Mouse (Mus musculus): ENCODE measurements around the gene Fam13a. TPM values are rescaled to one million over a fixed set of nuclear protein-coding genes. Genes with fewer than 3 reads are reported as not detected.

Fam13a gene
- polyA plus RNA-seq, 1 experiment from 2014 or later, result 5.7 TPM

DNA sequence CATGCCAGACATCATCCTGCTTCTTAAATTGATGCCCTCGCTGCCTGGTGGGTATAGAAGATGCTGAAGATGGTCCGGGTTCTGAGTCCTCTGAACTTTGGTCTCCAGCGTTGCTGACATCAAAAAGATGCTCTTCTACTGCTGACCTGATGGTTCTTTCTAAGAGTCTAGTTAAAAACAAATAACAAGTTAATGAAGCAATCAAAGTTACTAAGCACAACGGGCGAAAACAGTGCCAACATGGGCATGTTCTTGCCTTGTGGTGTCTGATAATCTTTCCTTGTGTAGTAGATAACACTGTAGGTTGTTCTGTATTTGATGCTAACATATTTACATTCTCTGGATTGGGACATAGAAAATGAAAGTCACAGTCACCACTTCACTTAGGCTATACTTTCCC, 37.2 kb downstream of the Fam13a start:
- WGBS, result 89% methylated on average over 5 of the region's 5 CpGs

DNA sequence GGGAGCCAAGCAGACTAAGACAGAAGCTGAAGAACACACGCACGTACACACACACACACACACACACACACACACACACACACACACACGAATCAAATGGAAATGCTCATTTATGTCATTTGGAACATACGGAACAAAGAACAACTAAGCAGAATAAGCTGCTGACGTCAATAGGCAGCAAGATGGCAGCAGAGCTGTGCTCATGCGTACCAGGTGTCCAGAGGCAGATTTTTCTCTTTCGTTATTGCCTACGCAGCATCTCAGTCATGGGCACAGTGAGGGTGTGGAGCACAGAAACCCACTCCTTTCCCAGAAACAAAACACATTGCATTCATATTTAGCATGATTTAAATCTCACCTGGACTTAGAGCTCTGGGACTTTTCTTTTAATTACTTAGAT, 39.2 kb downstream of the Fam13a start:
- H3K27me3 ChIP-seq (ENCODE audit: insufficient read depth, poor library complexity, severe bottlenecking), result no peaks in the 10 kb centered on the region
- H3K36me3 ChIP-seq, result no peaks in the 10 kb centered on the region
- H3K27ac ChIP-seq, result no peak overlapping the region
- no peaks in the 10 kb centered on the region for H3K9me3 ChIP-seq
- DNase-seq (ENCODE audit: low spot score), result no peak
- H3K4me3 ChIP-seq, result no peak overlapping the region
- WGBS, result 83% methylated on average over 8 of the region's 8 CpGs
- peaks cover 3% of the 10 kb centered on the region; the same call in 1 of the 2 replicates for H3K4me1 ChIP-seq

More for the DNA sequence above, 37.2 kb downstream of the Fam13a start:
- Histone ChIP-seq H3K4me3 (no peak overlapping the region), H3K27me3 (ENCODE audit: insufficient read depth, poor library complexity, severe bottlenecking) (no peaks in the 10 kb centered on the region), H3K9me3 (no peaks in the 10 kb centered on the region), H3K36me3 (no peaks in the 10 kb centered on the region), H3K27ac (no peak overlapping the region), H3K4me1 (no peaks in the 10 kb centered on the region)
- no peak for DNase-seq (ENCODE audit: low spot score)

DNA sequence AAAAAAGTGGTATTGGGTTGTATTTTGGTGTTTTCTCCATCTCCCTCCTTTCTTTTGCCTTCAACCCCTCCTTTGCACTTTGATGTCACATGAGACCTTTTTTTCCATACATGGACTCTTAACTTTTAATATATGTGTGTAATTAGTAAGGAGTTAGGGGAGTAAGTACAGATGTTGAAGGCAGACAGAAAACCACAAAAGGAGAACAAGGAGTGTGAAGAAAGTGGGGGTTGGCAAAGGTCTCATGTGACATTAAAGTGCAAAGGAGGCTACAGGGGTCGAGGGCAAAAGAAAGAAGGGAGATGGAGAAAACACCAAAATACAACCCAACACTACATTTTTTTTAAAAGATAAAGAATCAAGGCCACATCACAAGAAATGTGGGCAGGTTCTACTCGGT, 49.1 kb downstream of the Fam13a start:
- H3K4me3 ChIP-seq, result no peak overlapping the region
- no peak overlapping the region for H3K27ac ChIP-seq
- H3K36me3 ChIP-seq, result no peaks in the 10 kb centered on the region
- no peaks in the 10 kb centered on the region for H3K9me3 ChIP-seq
- H3K27me3 ChIP-seq (ENCODE audit: insufficient read depth, poor library complexity, severe bottlenecking), result no peaks in the 10 kb centered on the region
- peaks cover 2% of the 10 kb centered on the region; the same call in 1 of the 2 replicates for H3K4me1 ChIP-seq
- DNase-seq (ENCODE audit: low spot score), result no peak
- 73% methylated on average over 2 of the region's 2 CpGs for WGBS

DNA sequence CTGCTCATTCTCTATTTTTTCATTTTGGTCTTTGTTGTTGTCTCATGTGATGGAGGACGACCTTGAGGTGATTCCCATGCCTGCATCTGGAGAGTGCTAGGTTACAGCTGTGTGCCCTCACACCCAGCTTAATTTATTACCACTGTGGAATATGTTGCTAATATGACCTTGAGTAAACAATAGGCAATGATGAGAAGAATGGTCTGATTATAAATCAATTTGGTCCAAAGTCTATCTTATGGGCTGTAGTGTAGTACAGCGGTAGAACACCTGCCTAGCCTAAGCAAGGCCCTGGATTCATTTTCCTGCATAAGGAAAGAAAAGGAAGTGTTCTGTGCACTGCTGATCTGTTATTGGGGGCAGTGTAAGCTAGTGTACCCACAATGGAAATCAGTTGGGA, 49.9 kb downstream of the Fam13a start:
- H3K27me3 ChIP-seq (ENCODE audit: insufficient read depth, poor library complexity, severe bottlenecking), result no peaks in the 10 kb centered on the region
- no peaks in the 10 kb centered on the region for H3K36me3 ChIP-seq
- no peak for DNase-seq (ENCODE audit: low spot score)
- H3K4me1 ChIP-seq, result no peaks in the 10 kb centered on the region
- WGBS, result 83% methylated on average over 2 of the region's 2 CpGs
- H3K9me3 ChIP-seq, result no peaks in the 10 kb centered on the region
- H3K4me3 ChIP-seq, result no peak overlapping the region
- H3K27ac ChIP-seq, result no peak overlapping the region

DNA sequence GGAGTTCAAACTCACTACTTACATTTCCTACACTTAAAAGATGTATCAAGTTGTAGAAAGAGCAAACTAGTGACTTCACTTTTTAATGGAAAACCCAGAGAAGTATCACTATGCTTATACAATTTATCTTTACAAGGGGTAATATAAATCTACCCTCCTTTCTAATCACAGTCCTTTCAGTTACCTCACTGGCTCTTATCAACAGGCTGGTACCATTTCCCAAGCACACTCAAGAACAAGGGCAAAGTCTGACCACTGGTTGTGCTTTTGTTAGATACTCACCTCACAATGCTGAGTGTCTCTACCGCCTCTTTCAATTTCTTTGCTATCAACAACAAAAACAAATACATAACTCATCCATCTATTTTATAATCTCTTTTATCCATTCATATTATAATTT, 51.5 kb downstream of the Fam13a start:
- Histone ChIP-seq H3K4me3 (no peak overlapping the region), H3K4me1 (no peaks in the 10 kb centered on the region), H3K36me3 (no peaks in the 10 kb centered on the region), H3K27ac (no peak overlapping the region), H3K9me3 (no peaks in the 10 kb centered on the region), H3K27me3 (ENCODE audit: insufficient read depth, poor library complexity, severe bottlenecking) (no peaks in the 10 kb centered on the region)
- no peak for DNase-seq (ENCODE audit: low spot score)
- 74% methylated on average over 1 of the region's 1 CpGs for WGBS

DNA sequence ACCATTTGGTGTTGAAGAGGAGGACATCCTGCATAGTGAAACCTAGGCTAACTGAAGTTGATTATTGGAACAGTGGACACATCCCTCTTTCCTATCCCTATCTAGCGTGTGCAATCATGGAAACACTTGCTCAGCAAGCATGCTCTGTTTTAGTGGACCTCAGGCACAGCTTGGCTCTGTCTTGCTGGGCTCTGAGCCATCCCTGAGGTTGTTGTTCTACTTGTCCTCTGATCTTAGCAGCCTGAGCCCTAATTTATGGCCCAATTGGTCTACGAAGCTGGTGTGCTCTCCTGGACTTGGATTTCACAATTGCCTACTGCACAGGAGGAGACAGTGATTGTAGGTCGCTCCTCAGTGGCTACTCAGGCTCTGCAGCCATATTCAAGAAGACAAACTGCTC, 56.1 kb downstream of the Fam13a start:
- Histone ChIP-seq H3K4me3 (no peak overlapping the region), H3K4me1 (peaks cover 8% of the 10 kb centered on the region), H3K27ac (no peak overlapping the region), H3K27me3 (ENCODE audit: insufficient read depth, poor library complexity, severe bottlenecking) (no peaks in the 10 kb centered on the region), H3K9me3 (no peaks in the 10 kb centered on the region), H3K36me3 (no peaks in the 10 kb centered on the region)
- 82% methylated on average over 3 of the region's 3 CpGs for WGBS
- no peak for DNase-seq (ENCODE audit: low spot score)

DNA sequence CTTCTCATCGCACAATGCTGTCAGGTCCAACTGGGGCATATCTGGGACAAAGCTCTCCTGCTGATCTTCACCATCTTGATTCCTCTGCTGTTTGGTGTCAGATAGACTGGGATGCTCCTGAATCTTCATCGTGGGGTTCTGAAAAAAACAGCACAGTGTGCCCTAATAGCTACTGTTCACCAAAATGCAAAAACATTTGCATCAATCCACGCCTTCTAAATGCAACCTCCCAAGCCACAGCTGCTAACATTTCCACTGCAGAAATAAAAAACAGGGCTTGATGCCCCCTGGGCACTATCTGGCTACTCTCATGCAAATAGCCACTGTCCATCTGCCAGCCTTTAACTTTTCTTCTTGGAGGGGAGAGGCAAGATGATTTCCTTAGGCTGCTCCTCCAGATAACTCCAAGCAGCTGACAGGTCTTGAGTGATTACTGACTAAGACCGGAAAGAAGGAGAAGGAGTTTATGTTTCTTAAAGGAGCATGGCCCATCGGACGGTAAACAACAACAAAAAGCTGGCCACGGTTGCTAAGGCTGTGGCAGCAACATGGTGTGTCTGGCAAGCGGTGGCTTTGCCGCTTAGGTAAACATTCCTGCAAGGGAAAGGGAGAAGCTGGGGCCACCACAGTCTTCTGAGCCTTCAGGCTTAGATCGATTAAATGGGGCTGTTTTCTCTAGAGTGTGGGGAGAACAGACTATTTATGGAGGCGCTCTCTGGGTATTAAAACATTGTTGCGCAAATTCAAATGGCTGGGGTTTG, 59.1 kb downstream of the Fam13a start:
- H3K36me3 ChIP-seq, result no peaks in the 10 kb centered on the region
- no peak overlapping the region for H3K27ac ChIP-seq
- peaks cover 8% of the 10 kb centered on the region for H3K4me1 ChIP-seq
- no peaks in the 10 kb centered on the region for H3K27me3 ChIP-seq (ENCODE audit: insufficient read depth, poor library complexity, severe bottlenecking)
- H3K9me3 ChIP-seq, result no peaks in the 10 kb centered on the region
- H3K4me3 ChIP-seq, result no peak overlapping the region
- DNase-seq (ENCODE audit: low spot score), result no peak
- WGBS, result 33% methylated on average over 12 of the region's 12 CpGs

DNA sequence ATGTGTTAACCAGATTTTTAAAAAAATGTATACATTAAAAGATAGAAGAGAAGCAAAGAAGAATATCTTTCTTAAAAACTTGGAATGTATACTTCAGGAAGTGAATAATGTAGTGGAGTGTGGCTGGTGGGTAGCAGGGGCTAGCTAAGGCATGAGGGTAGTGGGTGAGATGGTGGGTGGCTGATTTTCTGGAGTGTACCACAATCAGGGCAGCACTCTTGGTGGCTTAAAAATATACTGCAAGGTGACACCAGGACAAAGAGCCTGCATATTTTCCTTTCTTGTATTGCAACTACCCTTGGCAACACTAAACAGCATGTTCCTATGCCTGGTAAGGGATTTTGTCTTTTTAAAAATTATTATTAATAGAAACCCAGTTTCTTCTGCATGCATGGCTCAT, 59.8 kb downstream of the Fam13a start:
- Histone ChIP-seq H3K4me3 (no peak overlapping the region), H3K4me1 (peaks cover 8% of the 10 kb centered on the region), H3K9me3 (no peaks in the 10 kb centered on the region), H3K36me3 (no peaks in the 10 kb centered on the region), H3K27ac (no peak overlapping the region), H3K27me3 (ENCODE audit: insufficient read depth, poor library complexity, severe bottlenecking) (no peaks in the 10 kb centered on the region)
- no peak for DNase-seq (ENCODE audit: low spot score)

DNA sequence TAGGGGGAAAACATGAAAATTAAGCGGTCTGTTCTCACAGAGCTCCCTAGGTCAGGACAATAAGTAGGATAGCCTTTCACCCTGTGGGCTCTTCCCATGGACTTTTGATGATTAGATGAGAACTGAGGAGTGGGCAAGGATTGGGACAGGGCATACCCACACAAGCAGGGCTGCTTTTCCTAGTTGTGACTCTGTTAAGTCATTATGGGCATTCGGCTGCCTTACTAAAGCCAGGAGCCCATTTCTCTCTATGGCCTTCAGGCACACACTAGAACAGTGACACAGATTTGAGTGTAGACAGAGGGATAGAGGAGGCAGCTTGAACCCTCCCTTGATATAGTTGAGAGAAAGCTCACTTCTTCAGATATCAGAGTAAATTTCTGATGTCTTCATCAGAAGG, 60.3 kb downstream of the Fam13a start:
- peaks cover 8% of the 10 kb centered on the region for H3K4me1 ChIP-seq
- WGBS, result 92% methylated on average over 2 of the region's 2 CpGs

DNA sequence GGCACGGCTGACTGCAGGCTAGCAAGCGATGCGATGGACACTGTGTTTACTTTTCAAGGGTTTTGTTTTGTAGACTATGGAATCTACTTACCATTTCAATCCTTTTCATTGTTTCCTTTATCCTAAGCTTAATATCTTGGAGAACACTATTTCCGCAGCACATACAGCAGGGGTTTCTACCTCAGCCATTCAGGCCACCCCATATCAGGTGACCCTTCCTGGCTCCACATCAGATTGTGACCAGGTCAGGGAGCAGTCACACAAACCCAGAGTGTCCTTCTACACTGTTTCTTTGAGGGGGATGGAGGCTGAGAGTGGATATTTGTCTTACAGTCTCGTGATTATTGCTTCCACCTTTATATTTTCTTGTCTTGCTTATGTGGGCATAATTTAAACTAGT, 61.7 kb downstream of the Fam13a start:
- DNase-seq (ENCODE audit: low spot score), result no peak
- H3K9me3 ChIP-seq, result no peaks in the 10 kb centered on the region
- no peaks in the 10 kb centered on the region for H3K36me3 ChIP-seq
- H3K27ac ChIP-seq, result no peak overlapping the region
- 89% methylated on average over 5 of the region's 5 CpGs for WGBS
- H3K27me3 ChIP-seq (ENCODE audit: insufficient read depth, poor library complexity, severe bottlenecking), result no peaks in the 10 kb centered on the region
- H3K4me1 ChIP-seq, result peaks cover 8% of the 10 kb centered on the region
- no peak overlapping the region for H3K4me3 ChIP-seq

More for the DNA sequence above, 60.3 kb downstream of the Fam13a start:
- Histone ChIP-seq H3K27me3 (ENCODE audit: insufficient read depth, poor library complexity, severe bottlenecking) (no peaks in the 10 kb centered on the region), H3K27ac (no peak overlapping the region), H3K36me3 (no peaks in the 10 kb centered on the region), H3K9me3 (no peaks in the 10 kb centered on the region), H3K4me3 (no peak overlapping the region)
- no peak for DNase-seq (ENCODE audit: low spot score)

DNA sequence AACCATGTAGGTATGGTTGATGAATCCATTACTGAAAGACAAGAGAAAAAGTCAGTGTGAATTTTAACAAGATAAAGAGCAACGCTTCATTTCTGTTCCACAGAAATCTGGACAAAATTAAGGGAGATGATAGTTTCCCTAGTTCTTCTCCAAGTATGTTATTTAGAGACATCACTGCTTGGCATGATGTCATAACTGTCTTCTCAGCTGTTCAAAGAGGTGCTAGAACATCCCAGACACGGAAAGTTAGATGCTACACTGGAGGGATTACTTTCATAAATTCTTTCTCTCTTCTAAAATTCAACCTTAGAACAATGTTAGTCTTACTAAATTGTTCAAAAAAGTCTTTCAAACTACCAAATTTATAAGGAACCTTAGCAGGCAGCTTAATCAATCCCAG, 63.8 kb downstream of the Fam13a start:
- H3K27ac ChIP-seq, result no peak overlapping the region
- H3K4me3 ChIP-seq, result no peak overlapping the region
- DNase-seq (ENCODE audit: low spot score), result no peak
- H3K4me1 ChIP-seq, result peaks cover 7% of the 10 kb centered on the region
- no peaks in the 10 kb centered on the region for H3K36me3 ChIP-seq
- 90% methylated on average over 2 of the region's 2 CpGs for WGBS
- H3K27me3 ChIP-seq (ENCODE audit: insufficient read depth, poor library complexity, severe bottlenecking), result no peaks in the 10 kb centered on the region
- H3K9me3 ChIP-seq, result no peaks in the 10 kb centered on the region

DNA sequence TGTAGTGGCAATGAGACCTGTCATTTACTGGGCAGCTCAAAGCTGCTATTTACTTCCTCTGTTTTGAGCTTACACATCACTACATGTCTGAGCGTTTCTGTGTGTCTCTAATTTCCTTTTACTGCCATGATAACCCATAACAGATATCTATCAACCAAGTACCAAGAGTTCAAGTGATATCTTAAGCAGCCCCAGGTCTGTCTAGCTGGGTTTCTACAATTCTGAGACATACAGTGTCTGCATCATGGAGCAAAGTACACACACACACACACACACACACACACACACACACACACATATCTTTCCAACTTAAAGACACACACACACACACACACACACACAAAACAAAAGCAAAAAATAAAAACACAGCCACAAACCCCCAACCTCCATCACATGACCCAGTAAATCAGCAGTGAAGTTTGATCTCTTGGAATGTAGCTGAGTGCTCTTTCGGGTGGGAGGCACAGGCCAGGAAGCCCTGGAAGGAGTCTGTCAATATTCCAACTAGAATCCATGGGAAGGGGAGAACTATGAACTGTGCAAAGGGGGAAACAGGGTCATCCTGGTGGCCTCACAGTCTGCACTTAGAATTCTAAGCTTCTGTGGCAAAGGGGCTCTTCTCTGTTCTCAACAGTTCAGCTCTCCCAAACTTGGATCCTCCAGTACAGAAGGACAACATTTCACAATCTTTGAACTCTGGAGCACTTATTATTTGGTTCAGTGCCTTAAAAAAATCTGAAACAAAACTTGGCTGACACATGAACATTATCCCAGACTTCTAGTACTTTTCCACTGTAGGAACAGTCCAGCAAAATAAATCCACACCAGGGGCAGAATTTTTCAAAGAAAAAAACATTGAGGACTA, 73.0 kb downstream of the Fam13a start:
- Histone ChIP-seq H3K27ac (no peak overlapping the region), H3K4me1 (no peaks in the 10 kb centered on the region), H3K9me3 (no peaks in the 10 kb centered on the region), H3K36me3 (peaks cover 25% of the 10 kb centered on the region; the same call in 1 of the 2 replicates), H3K27me3 (ENCODE audit: insufficient read depth, poor library complexity, severe bottlenecking) (no peaks in the 10 kb centered on the region), H3K4me3 (no peak overlapping the region)
- WGBS, result 57% methylated on average over 2 of the region's 2 CpGs
- no peak for DNase-seq (ENCODE audit: low spot score)

DNA sequence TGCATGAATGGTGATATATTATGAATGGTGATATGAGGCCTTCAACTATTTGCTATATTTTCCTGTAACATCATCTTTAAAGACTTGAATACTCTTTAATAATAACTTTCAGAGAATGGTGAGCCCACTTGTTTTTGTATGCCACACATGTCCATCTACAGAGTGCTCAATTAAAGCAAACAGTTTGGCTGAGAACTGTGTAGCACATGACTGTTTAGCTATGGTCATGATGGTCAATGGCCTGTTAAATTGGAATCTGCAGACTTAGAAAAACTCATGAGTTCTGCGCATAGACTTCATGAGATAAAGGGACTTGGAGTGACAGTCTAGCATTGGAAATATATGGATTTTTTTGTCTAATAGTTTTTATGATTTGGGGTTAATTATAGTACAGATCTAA, 73.9 kb downstream of the Fam13a start:
- no peak overlapping the region for H3K4me3 ChIP-seq
- H3K36me3 ChIP-seq, result peaks cover 25% of the 10 kb centered on the region; the same call in 1 of the 2 replicates
- DNase-seq (ENCODE audit: low spot score), result no peak
- H3K27ac ChIP-seq, result no peak overlapping the region
- H3K27me3 ChIP-seq (ENCODE audit: insufficient read depth, poor library complexity, severe bottlenecking), result no peaks in the 10 kb centered on the region
- no peaks in the 10 kb centered on the region for H3K9me3 ChIP-seq
- 92% methylated on average over 1 of the region's 1 CpGs for WGBS
- H3K4me1 ChIP-seq, result no peaks in the 10 kb centered on the region
